Mouse (Mus musculus): ENCODE results near the gene Abca6. TPM values are rescaled to one million over a fixed set of nuclear protein-coding genes. Genes with fewer than 3 reads are reported as not detected.
A peak's percentile ranks its signal among the peaks of the same experiment; 100 is the strongest.

Gene Abca6
- polyA plus RNA-seq (2015; fragmentation: Nextera tagmentation; extraction: Ambion mirVana): 6.3 and 6.9 TPM in 2 replicates

DNA sequence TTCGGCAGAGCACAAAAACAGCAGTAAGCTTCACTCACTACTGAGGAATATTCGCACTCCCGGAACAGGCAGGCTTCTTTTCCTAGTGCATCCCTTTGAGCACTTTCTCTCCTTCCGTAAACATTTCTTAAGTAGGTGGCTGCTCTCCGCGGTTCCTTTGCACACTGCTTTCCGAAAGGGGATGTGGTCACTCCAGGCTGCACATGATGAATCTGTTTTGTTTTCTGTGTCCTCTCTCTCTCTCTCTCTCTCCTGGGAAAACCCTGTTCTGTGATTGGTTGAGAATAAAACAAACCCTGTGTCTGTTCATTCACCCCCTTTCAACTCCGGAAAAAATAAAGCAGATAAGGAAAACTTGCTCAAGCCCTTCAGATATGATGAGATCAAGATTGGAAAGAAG is at the start of gene Abca6:
Gene Abca6, minus strand, starts transcription at position 243 of the 400 bp plus-strand sequence.
- no peaks in the 10 kb centered on the region for H3K9me3 ChIP-seq (replicated peaks)
- no peak within 1 kb of the TSS for H3K27ac ChIP-seq (replicated peaks)
- H3K4me2 ChIP-seq: no peak within 1 kb of the TSS; the same call in 1 of the 2 replicates
- ATAC-seq (ENCODE audit: insufficient read depth): no peak
- no peaks in the 10 kb centered on the region for H3K27me3 ChIP-seq
- WGBS (ENCODE audit: insufficient replicate concordance): 12% methylated on average over 8 of the region's 8 CpGs
- no peak within 1 kb of the TSS for H3K9ac ChIP-seq
- no peaks in the 10 kb centered on the region for H3K36me3 ChIP-seq (replicated peaks)
- H3K4me1 ChIP-seq (replicated peaks): no peaks in the 10 kb centered on the region
- peak within 1 kb of the TSS; percentile 26 for H3K4me3 ChIP-seq (replicated peaks)

DNA sequence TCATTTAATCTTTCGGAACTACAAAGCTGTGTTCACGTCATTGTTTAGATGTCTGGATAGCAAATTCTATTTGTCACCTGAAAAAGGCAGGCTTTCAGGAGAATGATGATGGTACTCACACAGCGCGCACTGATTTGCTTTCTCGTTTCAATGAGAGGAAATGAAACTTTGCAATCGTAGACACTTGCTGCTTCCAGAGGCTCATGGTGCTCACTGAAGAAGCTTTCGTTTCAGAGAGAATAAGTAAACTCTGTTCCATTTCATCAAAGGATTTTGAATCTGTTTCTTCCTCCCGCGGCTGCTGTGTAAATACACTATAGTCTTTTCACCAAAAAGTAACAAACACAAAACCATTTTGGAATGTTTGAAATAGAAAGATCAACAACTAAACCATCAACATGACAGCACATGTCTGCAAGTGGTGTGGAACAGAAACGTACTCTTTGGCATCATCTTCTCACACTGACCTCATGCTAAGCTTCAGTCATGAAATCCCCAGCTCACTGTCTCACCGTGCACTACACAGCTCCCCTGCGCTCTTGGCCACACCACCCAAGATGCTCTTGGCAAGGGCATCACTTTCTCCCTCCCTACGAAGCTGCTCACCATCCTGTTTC is 46.4 kb upstream of the Abca6 start:
- H3K9me3 ChIP-seq (replicated peaks): no peaks in the 10 kb centered on the region
- no peak overlapping the region for H3K4me3 ChIP-seq (replicated peaks)
- ATAC-seq (ENCODE audit: insufficient read depth): no peak
- H3K27me3 ChIP-seq: no peaks in the 10 kb centered on the region
- H3K36me3 ChIP-seq (replicated peaks): no peaks in the 10 kb centered on the region
- no peak overlapping the region for H3K9ac ChIP-seq
- H3K4me2 ChIP-seq: no peak overlapping the region
- no peak overlapping the region for H3K27ac ChIP-seq (replicated peaks)
- no peaks in the 10 kb centered on the region for H3K4me1 ChIP-seq (replicated peaks)
- WGBS (ENCODE audit: insufficient replicate concordance): 65% methylated on average over 13 of the region's 13 CpGs

GRCm38 (mm10) chr11:110290586-110290985 is 39.0 kb upstream of the Abca6 start:
- H3K9ac ChIP-seq: no peak overlapping the region
- WGBS (ENCODE audit: insufficient replicate concordance): 54% methylated on average over 2 of the region's 2 CpGs
- H3K36me3 ChIP-seq (replicated peaks): no peaks in the 10 kb centered on the region
- no peak overlapping the region for H3K4me3 ChIP-seq (replicated peaks)
- H3K4me2 ChIP-seq: no peak overlapping the region
- no peaks in the 10 kb centered on the region for H3K9me3 ChIP-seq (replicated peaks)
- no peak for ATAC-seq (ENCODE audit: insufficient read depth)
- no peak overlapping the region for H3K27ac ChIP-seq (replicated peaks)
- H3K27me3 ChIP-seq: no peaks in the 10 kb centered on the region
- H3K4me1 ChIP-seq (replicated peaks): no peaks in the 10 kb centered on the region; the same call in 1 of the 2 replicates

GRCm38 (mm10) chr11:110288423-110288822 is 36.8 kb upstream of the Abca6 start:
- Histone ChIP-seq H3K4me1 (replicated peaks) (peaks cover 4% of the 10 kb centered on the region; the same call in 1 of the 2 replicates), H3K9ac (no peak overlapping the region), H3K36me3 (replicated peaks) (no peaks in the 10 kb centered on the region), H3K4me3 (replicated peaks) (no peak overlapping the region), H3K27ac (replicated peaks) (no peak overlapping the region), H3K27me3 (no peaks in the 10 kb centered on the region), H3K9me3 (replicated peaks) (no peaks in the 10 kb centered on the region), H3K4me2 (no peak overlapping the region)
- 65% methylated on average over 3 of the region's 3 CpGs for WGBS (ENCODE audit: insufficient replicate concordance)
- no peak for ATAC-seq (ENCODE audit: insufficient read depth)

- H3K4me2 ChIP-seq: no peak overlapping the region
- H3K4me1 ChIP-seq (replicated peaks): peaks cover 4% of the 10 kb centered on the region; the same call in 1 of the 2 replicates
- no peaks in the 10 kb centered on the region for H3K36me3 ChIP-seq (replicated peaks)
- no peak overlapping the region for H3K4me3 ChIP-seq (replicated peaks)
- no peak overlapping the region for H3K9ac ChIP-seq
- no peak for ATAC-seq (ENCODE audit: insufficient read depth)
- no peaks in the 10 kb centered on the region for H3K27me3 ChIP-seq
- WGBS (ENCODE audit: insufficient replicate concordance): 31% methylated on average over 9 of the region's 9 CpGs
- H3K9me3 ChIP-seq (replicated peaks): no peaks in the 10 kb centered on the region
- no peak overlapping the region for H3K27ac ChIP-seq (replicated peaks)
Observed at GRCm38 (mm10) chr11:110287694-110288093, 36.1 kb upstream of the Abca6 start.

DNA sequence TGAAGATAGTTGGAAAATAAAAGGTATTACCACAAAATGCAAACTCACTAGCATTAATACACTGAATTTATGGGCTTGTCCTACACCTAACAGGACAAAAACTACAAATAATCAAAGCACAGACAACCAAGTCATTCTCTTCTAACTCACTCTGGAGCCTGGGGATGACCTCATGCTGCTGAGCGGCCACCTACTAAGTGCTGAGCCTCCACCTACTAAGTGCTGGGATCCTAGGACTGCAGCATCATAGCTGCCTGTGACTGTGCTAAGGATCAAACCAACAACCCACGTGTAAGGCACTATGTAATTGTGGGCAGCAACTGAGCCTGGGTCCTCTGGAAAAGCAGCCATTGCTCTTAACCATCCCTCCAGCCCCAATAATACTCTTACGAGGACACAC is 34.8 kb upstream of the Abca6 start:
- ATAC-seq (ENCODE audit: insufficient read depth): no peak
- H3K9me3 ChIP-seq (replicated peaks): no peaks in the 10 kb centered on the region
- H3K9ac ChIP-seq: no peak overlapping the region
- H3K4me2 ChIP-seq: no peak overlapping the region
- no peak overlapping the region for H3K4me3 ChIP-seq (replicated peaks)
- WGBS (ENCODE audit: insufficient replicate concordance): 65% methylated on average over 3 of the region's 3 CpGs
- H3K27me3 ChIP-seq: no peaks in the 10 kb centered on the region
- H3K27ac ChIP-seq (replicated peaks): no peak overlapping the region
- no peaks in the 10 kb centered on the region for H3K36me3 ChIP-seq (replicated peaks)
- peaks cover 4% of the 10 kb centered on the region; the same call in 1 of the 2 replicates for H3K4me1 ChIP-seq (replicated peaks)

DNA sequence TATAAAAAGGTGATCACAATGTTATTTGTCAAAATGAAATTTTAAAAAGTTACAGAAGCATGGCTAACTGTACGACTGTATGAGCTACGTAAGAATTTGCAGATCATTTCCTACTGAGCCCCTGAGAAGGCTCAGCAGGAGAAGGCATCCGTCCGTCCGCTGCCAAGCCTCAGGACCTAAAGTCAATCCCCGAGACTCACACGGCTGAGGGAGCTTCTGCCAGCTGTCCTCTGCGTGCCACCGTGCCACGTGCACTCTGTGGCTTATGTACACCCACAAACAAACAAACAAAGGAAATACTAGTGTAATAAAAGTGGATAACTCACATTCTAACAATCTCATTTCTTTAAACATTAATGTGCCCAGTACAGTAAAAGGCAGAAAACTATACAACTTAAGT is 33.3 kb upstream of the Abca6 start:
- Histone ChIP-seq H3K4me1 (replicated peaks) (peaks cover 4% of the 10 kb centered on the region; the same call in 1 of the 2 replicates), H3K9me3 (replicated peaks) (no peaks in the 10 kb centered on the region), H3K27me3 (no peaks in the 10 kb centered on the region), H3K4me2 (peak overlapping the region; percentile 49), H3K9ac (no peak overlapping the region), H3K27ac (replicated peaks) (no peak overlapping the region), H3K36me3 (replicated peaks) (no peaks in the 10 kb centered on the region), H3K4me3 (replicated peaks) (no peak overlapping the region; the same call in 1 of the 2 replicates)
- 33% methylated on average over 10 of the region's 10 CpGs for WGBS (ENCODE audit: insufficient replicate concordance)
- peak; percentile 71 for ATAC-seq (ENCODE audit: insufficient read depth)

GRCm38 (mm10) chr11:110284185-110284787 is 32.7 kb upstream of the Abca6 start:
- Histone ChIP-seq H3K9me3 (replicated peaks) (no peaks in the 10 kb centered on the region), H3K4me2 (peak overlapping the region; percentile 58), H3K9ac (no peak overlapping the region), H3K27me3 (no peaks in the 10 kb centered on the region), H3K36me3 (replicated peaks) (no peaks in the 10 kb centered on the region), H3K4me1 (replicated peaks) (peaks cover 4% of the 10 kb centered on the region; the same call in 1 of the 2 replicates), H3K4me3 (replicated peaks) (peak overlapping the region; percentile 38), H3K27ac (replicated peaks) (0 out of 2 replicates have a peak overlapping the region, but pooled peaks have one; percentile 7)
- ATAC-seq (ENCODE audit: insufficient read depth): peak; percentile 83
- WGBS (ENCODE audit: insufficient replicate concordance): 28% methylated on average over 9 of the region's 9 CpGs

DNA sequence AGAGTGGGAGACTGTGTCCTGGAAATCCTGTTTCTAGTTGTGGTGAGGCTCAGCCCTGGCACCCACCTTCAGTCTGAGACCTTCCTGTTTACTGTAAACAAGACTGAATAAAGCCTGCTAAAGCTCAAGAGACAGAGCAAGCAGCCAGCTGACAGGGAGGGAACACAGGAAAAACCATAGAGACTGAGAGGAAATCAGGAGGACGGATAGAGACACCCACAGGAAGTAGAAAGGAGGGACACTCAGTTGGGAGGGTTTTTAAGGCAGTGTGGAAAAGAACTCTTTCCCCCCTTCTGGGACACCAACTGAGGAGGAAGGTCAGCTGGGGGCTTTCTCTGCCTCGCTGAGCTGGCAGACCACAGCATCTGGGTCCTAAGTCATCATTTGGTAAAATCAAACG is 23.2 kb upstream of the Abca6 start:
- WGBS (ENCODE audit: insufficient replicate concordance): 34% methylated on average over 3 of the region's 3 CpGs
- ATAC-seq (ENCODE audit: insufficient read depth): no peak
- H3K36me3 ChIP-seq (replicated peaks): no peaks in the 10 kb centered on the region
- no peak overlapping the region for H3K4me2 ChIP-seq
- H3K9ac ChIP-seq: no peak overlapping the region
- H3K27me3 ChIP-seq: no peaks in the 10 kb centered on the region
- no peak overlapping the region for H3K27ac ChIP-seq (replicated peaks)
- no peaks in the 10 kb centered on the region for H3K4me1 ChIP-seq (replicated peaks)
- H3K9me3 ChIP-seq (replicated peaks): no peaks in the 10 kb centered on the region
- H3K4me3 ChIP-seq (replicated peaks): no peak overlapping the region

- Histone ChIP-seq H3K9ac (no peak overlapping the region), H3K27me3 (no peaks in the 10 kb centered on the region), H3K9me3 (replicated peaks) (no peaks in the 10 kb centered on the region), H3K27ac (replicated peaks) (no peak overlapping the region), H3K4me1 (replicated peaks) (peaks cover 3% of the 10 kb centered on the region; the same call in 1 of the 2 replicates), H3K36me3 (replicated peaks) (no peaks in the 10 kb centered on the region), H3K4me2 (no peak overlapping the region), H3K4me3 (replicated peaks) (no peak overlapping the region)
- WGBS (ENCODE audit: insufficient replicate concordance): 3% methylated on average over 5 of the region's 5 CpGs
- no peak for ATAC-seq (ENCODE audit: insufficient read depth)
Observed at GRCm38 (mm10) chr11:110271745-110272144, 20.2 kb upstream of the Abca6 start.

DNA sequence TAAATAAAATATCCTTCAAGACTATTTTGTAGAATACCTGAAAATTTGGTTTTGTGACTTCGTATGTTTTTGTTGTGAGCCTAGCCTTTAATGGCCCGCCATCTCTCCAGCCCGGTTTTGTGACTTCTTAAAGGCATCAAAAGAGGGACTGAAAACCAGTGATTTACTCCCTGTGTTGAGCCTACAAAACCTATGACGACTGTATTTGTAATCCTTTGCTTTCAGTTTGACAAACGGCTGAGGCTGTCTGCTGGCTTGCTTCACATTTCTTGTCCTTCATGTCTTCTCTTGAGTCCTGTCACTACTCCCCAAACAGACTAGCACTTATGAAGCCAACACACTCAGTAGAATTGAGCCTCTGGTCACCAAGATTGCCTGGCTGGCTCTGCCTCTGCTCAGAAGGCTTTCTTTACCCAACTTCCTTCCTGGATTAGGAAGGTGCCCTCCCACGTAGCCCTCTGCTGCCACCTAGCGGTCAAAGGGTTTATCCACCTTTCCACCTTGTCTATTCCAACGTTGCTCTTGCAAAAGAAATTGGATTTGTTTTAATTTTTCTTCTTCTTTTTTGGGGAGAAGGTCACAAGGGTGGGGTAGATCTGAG is 16.8 kb upstream of the Abca6 start:
- no peak overlapping the region for H3K9ac ChIP-seq
- no peaks in the 10 kb centered on the region for H3K36me3 ChIP-seq (replicated peaks)
- H3K27ac ChIP-seq (replicated peaks): no peak overlapping the region
- no peaks in the 10 kb centered on the region for H3K9me3 ChIP-seq (replicated peaks)
- peaks cover 3% of the 10 kb centered on the region; the same call in 1 of the 2 replicates for H3K4me1 ChIP-seq (replicated peaks)
- 34% methylated on average over 8 of the region's 8 CpGs for WGBS (ENCODE audit: insufficient replicate concordance)
- no peak for ATAC-seq (ENCODE audit: insufficient read depth)
- no peaks in the 10 kb centered on the region for H3K27me3 ChIP-seq
- peak overlapping the region; percentile 50 for H3K4me2 ChIP-seq
- H3K4me3 ChIP-seq (replicated peaks): peak overlapping the region; percentile 28; the same call in 1 of the 2 replicates

All from liver, embryonic 15.5 days (tissue).